Mouse (Mus musculus): ENCODE results near the gene Ip6k1.

- TF ChIP-seq CTCF (IDR thresholded peaks at IDR 0.05; ENCODE audit: extremely low read depth, insufficient read depth, low read length) (no peak), POLR2A (IDR thresholded peaks at IDR 0.05; ENCODE audit: extremely low read depth, insufficient read depth, low read length) (no peak)
Measured at GRCm38 (mm10) chr9:108080168-108080567, 77.9 kb downstream of the Ip6k1 start, which contains the start of gene Mst1.

Data from cortical plate, adult 2 months (tissue).